Mouse (Mus musculus): Measurements from ENCODE around the gene Trim67.
"Not testable (repeated sequence)": the region's sequence is repeated elsewhere in the genome, so short reads cannot be mapped to it uniquely, and the experiment has no call there.

Gene Trim67

DNA sequence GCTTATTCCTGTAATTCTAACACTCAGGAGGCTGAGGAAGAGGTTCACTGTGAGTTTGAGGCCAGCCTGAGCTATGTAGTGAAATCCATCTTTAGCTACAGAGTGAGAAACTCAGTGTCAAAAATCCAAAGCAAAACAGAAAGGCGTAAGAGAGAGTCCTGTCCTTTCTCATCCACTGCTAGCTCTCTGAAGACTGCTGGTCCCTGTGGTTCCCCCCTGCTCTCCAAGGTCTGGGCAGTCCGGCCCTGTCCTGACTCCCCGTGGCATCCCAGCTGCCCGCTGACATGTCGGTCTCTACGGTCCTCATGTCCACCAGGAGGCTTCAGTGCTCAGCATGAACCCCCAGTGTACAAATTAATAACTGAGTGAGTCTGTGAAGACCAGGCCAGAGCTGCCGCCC is 43.4 kb downstream of the Trim67 start:
- no peak for DNase-seq

DNA sequence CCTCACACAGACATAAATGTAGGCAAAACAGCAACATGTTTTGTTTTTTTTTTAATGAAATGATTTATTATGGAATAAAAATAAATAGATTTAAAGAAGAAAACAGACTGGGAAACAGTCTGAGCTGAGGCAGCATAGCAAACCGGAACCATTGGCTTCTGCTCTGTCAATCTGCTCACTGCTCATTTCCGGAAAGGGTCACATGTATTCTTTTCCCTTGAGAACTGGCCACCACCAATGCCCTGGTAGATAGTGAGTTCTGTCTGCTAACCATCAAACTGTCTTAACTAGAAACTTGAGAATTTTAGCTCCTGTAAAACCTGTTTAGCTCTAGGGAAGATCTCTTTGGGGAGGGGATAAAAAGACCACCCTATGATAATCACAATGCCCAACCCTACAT is 44.0 kb downstream of the Trim67 start:
- DNase-seq = no peak

- no peak for DNase-seq
Measured at GRCm38 (mm10) chr8:124837956-124838355, 45.1 kb downstream of the Trim67 start.

- no peak for DNase-seq
Measured at GRCm38 (mm10) chr8:124839371-124839770, 46.5 kb downstream of the Trim67 start.

GRCm38 (mm10) chr8:124840900-124841299 is 48.0 kb downstream of the Trim67 start:
- no peak for DNase-seq

DNA sequence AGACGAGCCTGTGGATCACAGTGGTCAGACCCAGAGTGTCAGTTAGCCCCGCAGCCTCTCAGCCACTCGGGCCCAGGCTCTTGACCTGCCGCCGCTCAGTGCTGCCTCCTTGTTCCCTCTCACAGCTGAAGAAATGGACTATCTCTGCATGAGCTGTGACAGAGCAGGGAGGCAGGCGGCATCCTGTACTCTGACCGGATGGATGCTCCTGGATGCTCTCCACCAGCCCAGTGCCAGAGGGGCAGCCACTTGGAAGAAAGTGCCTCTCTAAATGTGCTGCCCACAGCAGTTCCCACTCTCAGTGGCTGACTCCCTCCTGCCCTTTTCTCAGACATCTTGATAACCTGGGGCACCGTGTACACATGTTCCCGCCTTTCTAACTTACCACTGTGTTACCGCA is 48.9 kb downstream of the Trim67 start:
- peak; percentile 33 to 40 for DNase-seq

GRCm38 (mm10) chr8:124842929-124843328 is 50.0 kb downstream of the Trim67 start:
- DNase-seq = not testable (repeated sequence)

- DNase-seq = no peak
Measured at GRCm38 (mm10) chr8:124845131-124845530, 52.2 kb downstream of the Trim67 start.

GRCm38 (mm10) chr8:124845573-124845972 is 52.7 kb downstream of the Trim67 start:
- no peak for DNase-seq

DNA sequence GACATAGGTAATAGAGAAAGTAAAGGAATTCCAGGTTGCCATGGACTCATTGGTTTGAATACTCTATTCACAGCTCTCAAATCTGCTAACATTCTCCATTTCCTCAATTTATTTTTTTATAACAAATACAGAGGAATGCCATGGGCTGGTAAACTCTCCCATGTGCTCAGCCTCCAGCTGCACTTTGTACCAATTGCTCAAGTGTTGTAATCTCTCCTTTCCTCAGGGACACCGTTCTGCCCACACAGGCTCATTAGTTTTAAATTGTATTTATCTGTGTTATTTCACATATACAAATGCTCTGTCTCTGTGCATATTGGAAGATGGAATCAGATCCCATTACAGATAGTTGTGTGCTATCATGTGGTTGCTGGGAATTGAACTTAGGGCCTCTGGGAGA is 60.6 kb downstream of the Trim67 start:
- DNase-seq = no peak

GRCm38 (mm10) chr8:124859466-124859865 is 66.6 kb downstream of the Trim67 start:
- DNase-seq = peak; percentile 32 to 39

GRCm38 (mm10) chr8:124860188-124860587 is 67.3 kb downstream of the Trim67 start:
- DNase-seq = peak; percentile 18 to 42

GRCm38 (mm10) chr8:124862321-124863162 is 69.7 kb downstream of the Trim67 start, which contains the start of the genes Gnpat and 2810004N23Rik:
Gene Gnpat, plus strand, starts transcription at chr8:124863033.
Gene 2810004N23Rik, minus strand, starts transcription at chr8:124863120.
- peak; percentile 92 to 93 for DNase-seq

- DNase-seq = no peak
Measured at GRCm38 (mm10) chr8:124863163-124863677, 70.3 kb downstream of the Trim67 start.

DNA sequence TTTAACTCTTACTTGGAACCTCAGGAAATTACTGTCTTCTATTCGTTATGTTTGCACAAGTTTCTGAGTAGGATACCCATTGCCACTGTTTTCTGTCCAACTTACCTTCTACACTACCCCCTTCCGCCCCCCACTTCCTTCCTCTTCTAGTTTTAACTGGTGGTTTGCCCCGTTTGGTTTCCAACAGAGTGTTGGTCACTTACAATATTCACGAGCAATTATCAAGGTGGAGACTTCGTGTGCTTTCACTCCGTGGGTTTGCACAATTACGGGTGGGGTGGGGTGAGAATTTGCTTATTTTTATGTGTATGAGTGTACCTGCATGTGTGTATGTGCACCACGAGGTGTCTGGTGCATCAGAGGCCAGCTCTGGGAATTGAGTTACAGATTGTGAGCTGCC is 70.8 kb downstream of the Trim67 start:
- no peak for DNase-seq

DNA sequence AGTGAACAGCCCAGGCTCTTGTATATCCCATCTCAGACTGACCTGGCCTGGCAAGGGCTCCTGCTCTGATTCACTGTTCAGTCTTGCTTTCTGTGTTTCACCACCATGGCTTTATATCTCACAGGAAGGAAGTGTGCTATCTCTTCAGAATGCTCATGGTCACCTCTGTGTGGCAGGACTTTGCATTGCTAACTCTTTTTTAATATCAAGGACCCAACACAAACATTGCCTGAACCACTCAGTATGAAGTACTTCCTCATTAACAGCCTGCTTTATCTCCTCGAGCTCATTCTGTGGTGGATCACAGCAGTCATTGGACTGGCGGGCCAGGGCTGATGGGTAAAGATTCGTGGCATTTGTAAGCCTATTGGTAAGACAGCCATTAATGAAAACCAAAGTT is 73.8 kb downstream of the Trim67 start:
- no peak for DNase-seq

- no peak for DNase-seq
Measured at GRCm38 (mm10) chr8:124867126-124867525, 74.2 kb downstream of the Trim67 start.

DNA sequence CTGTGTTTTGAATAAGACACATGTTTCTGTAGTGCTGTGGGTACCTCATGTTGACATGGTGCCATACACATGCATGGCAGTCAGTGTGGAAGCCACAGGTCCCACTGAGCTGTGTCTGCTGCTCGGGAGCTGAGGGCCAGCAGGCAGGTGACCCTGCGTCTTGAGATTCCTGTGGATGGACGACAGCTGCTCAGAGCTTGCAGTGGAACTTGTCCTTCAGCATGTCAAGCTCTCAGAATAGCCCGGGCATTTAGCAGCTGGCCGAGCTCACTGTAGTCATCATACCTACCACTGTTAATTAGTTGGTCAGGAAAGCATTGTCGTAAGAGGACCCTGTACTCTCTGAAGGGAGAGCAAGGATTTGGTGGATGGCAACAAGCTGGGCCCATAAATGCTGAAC is 76.8 kb downstream of the Trim67 start:
- no peak for DNase-seq

GRCm38 (mm10) chr8:124871474-124871873 is 78.6 kb downstream of the Trim67 start:
- no peak for DNase-seq

- no peak for DNase-seq
Measured at GRCm38 (mm10) chr8:124872081-124872480, 79.2 kb downstream of the Trim67 start.

- no peak for DNase-seq
Measured at GRCm38 (mm10) chr8:124872690-124873089, 79.8 kb downstream of the Trim67 start.

GRCm38 (mm10) chr8:124878141-124878540 is 85.2 kb downstream of the Trim67 start:
- DNase-seq = no peak

DNA sequence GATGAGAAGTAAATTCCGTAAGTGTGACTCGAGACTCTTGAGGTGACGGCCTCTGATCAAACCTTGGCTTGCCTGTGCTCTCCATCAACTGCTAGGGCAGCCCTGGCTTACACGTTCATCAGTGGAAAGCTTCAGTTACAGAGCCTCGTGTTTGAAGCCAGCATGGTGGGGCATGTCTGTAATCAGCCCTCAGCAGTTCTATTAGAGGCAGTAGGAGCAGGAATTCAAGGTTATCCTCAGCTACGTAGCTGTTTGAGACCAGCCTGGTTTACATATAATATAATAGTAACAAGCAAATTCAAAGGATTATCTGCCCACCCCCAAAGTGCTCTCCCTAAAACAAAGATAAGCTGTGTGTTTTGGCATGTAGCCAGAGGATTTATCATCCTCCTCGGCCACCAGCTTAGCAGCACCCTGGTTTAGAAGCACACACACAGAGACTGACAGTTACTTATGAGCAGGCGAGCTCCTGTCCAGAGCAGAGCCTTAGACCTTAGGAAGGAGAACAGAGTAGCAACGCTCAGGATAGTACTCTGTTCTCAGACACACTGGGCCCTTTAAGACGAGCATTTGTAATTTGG is 86.1 kb downstream of the Trim67 start:
- DNase-seq = no peak

Measured in cerebellum, postnatal 36 days (tissue).